Mouse (Mus musculus): ENCODE measurements around the gene Esp16.
"Not testable (repeated sequence)": the region's sequence is repeated elsewhere in the genome, so short reads cannot be mapped to it uniquely, and the experiment has no call there.

DNA sequence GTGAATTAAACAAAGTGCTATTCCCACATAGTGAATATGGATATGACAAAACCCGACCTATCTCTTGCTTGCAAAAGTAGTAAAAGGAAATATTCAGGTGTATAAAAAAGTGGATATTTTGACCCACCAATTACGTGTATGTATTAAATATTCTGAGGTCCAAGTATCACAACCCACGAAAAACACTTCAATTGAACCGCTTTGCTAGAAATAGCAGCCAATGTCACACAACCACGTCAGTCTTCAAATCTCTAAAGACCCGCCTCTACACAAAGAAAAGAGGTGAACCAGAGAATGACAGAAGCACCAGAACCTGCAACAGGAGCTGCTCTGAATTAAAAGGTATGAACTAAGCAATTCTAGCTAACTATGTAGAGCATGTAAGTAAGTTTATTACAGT is at the start of gene Esp16:
- not testable (repeated sequence) for TF ChIP-seq GATA1, TAL1 (IDR thresholded peaks at IDR 0.05; ENCODE audit: low read length)

Data from erythroblast, embryonic 14.5 days (primary cell).